Mouse (Mus musculus) cerebellum, adult (tissue): ENCODE results near the gene Pm20d1.

ENCODE experiments used
- ATAC-seq: cut with Nextera tagmentation; 2 replicates; pipeline ENCODE4 v1.9.2; 2017; ENCODE audit warnings: mild to moderate bottlenecking, moderate library complexity, mixed read lengths; ENCODE audit not compliant: insufficient number of reproducible peaks, low FRiP score, low TSS enrichment

Pm20d1 gene

DNA sequence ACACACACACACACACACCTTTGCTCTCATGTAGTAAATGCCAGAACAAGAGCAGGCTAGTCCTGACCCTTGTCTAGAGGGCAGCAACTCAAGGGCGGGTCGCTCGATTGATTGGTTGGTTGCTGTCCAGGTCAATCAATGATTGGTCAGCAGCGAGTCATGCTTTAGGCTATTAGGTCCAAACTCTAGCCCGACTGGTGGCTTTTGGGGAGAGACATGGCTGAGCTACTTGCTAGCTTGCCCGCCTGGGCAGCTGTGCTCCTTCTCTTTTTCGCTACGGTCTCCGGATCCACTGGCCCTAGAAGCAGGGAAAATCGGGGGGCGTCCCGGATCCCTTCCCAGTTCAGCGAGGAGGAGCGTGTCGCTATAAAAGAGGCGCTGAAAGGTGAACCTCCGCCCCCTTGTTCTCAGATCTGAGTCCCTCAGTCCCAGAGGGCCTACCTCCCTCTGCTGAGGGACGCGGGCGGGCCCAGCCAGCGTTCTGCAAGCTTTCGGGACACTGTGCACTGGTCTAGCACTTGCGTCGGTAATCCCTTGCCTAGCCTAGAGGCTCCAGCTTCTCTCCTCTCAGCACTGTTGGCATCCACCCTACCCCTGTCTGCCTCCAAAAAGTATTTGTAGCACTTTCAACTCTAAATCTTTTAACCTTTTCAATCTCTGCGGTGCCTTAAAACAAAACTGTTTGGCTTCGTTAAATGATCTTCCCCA lies at the start of gene Pm20d1:
Pm20d1 (plus strand) TSS at position 180 of the 708 bp plus-strand sequence.
- ATAC-seq = no peak

DNA sequence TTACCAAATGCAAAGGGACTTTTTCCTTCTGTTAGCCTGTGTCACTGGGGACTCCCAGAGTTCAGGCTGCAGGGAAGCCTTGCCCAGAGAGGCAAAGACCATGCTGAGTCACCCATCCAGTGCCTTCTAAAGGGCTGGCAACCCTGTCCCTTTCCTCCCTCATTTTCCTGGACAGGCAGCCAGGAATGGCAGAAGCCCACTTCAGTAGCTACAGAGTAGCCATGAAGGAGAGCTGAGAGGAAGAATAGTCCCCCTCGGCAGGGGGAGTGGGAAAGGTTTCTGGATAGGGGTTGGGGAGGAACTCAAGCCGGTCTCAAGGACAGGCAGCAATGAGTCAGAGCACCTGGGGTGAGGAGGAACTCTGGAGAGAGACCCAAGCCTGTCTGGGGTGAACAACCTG lies 49.4 kb upstream of the Pm20d1 start:
- ATAC-seq = no peak

DNA sequence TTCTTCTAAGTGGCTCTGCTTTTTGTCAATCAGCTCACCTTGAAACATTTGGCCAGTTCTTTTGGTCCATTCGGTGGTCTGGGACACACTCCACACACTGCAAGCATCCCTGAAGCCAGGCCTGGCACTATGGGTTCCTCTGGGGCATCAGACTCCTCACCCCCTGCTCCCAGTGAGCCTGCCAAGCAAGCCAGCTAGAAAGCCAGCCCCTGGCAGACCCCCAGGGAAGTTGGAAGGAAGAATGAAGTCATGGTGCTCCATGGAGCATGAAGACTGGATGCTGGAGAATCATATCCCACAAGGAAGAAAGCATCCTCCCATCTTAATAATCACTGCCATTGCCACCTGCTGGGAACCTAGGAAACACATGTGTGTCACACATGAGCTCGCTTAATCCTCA lies 48.5 kb upstream of the Pm20d1 start:
- ATAC-seq = no peak

DNA sequence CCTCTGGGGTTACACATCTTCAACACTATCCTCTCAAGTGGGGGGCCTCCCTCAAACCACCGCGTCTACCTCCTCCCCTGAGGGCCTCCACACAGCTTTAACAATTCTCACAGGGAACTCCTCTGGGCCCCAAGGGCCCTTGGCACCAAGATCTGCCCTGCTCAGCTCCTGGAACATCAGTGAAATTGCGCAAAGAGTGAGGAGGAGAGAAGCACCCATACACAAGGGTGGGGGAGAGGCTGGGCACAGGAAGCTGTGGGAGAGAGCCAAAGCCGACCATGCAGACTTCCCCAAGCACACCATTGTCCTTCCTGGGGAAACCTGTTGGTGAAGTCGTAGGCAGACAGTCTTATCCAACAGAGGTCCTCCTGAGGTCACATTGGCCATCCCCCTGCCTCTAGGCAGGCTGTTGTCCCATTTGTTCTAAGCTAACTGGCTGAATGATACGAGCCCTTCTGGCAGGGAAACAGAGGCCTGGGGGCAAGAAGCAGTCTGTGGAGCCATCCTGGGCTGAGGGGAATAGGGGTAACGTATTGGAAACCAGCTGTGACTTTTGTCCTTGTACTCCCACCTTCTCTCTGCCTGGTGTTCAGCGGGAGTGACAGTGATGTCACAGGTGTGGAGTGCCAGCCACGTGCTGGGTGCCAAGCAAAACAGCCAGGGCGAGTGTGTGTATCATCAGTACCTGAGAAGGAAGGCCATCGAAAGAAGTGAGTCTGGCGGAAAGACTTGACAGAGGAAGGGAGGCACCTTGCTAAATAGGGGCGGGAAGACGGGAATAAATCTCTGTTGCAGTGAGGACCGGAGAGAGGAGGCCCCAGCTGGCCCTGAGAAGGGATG lies 47.3 kb upstream of the Pm20d1 start:
- ATAC-seq = no peak

DNA sequence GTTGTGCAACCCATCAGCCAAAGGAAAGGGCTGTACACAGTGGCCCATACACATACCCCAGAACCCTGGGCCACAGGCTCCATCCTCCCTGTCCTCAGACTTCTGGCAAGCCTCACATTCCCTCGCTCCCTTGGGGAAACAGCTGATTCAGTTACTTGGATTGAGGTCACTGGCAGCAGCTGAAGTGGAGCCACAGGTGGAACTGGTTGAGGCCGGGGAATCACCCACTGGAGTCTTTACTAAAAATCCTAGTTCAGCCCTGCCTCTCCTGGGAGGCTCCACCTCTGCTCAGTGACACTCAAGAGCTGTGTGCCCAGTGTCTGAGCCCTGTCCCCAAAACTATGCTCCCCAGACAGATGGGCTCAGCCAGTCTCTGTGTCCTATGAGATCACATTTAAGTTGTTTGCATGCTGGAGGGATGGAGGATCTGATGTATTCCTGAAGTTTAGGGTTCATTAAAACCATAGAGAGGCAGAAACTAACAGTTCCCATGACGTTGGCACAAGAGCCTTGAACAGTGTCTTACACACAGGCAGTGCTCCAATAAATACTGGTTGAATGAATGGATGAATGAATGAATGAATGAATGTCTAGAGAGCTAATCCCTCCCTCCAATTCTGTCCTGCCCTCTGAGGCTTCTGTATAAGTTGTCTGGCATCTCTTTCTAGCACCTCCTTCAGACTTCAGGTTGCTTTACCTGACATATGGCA lies 45.8 kb upstream of the Pm20d1 start:
- ATAC-seq = no peak

DNA sequence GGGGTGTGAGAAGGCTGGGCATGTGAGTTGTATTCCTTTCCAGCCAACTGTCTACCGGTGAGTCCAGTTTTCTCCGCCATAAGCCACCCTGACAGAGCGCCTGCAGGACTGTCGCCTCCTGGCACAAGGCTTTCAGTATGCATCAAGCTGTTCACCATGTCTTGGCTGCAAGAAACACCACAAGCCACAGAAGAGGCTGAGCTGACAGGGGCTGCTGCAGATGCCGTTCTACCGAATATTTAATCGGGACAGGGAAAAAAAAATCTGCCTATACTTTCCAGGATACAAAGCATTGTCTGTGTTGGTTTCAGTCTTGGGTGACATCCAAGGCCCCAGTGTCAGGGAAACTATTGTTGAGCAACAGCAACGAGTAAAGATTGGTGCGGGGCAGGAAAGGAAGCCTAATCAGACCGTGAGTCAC lies 45.3 kb upstream of the Pm20d1 start:
- ATAC-seq = peak; percentile 85

DNA sequence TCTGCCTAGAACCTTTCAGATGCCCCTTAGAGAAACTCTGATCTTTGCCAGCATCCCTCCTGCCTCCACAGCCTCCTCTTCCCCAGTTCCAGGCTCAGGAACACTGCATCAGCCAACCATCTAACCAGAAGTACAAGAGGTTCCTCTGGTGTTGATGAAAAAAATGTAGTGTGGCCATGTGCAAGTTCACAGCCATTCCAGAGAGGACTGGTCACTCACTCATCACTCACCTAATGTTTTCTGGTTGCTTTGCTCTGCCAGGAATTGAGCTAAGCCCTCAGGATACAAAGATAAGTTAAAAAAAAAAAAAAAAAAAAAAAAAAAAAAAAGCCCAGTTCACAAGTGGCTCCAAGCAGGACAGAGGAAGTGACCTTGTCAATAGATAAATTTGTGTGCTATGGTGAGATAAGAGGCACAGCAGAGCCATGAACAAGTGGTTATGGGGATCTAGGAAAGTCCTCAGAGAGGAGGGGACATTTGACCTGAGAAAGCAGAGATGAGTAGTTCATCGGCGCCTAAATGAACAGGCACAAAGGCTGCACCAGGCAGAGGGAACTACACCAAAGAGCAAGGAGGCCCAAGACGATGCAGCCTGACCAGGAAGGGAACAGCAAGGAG lies 42.9 kb upstream of the Pm20d1 start:
- ATAC-seq = no peak

DNA sequence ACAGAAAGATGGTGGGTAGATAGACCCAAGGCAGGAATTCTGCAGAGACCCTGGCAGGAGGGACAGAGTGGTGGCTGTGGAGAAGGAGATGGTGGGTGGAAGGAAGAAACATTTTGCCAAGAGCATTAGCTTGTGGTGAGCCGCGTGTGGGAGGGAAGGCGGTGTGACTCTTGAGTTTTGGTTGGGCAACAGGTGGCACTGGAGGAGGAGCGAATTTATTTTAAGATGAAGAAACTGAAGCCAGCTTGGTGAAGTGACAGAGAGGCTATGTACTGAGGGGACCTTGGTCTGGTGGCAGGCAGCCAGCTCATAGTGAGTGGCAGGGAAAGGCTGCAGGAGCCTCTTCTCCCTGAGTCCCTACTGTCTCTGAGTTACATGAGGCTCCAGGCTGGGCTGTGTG lies 42.3 kb upstream of the Pm20d1 start:
- ATAC-seq = no peak

DNA sequence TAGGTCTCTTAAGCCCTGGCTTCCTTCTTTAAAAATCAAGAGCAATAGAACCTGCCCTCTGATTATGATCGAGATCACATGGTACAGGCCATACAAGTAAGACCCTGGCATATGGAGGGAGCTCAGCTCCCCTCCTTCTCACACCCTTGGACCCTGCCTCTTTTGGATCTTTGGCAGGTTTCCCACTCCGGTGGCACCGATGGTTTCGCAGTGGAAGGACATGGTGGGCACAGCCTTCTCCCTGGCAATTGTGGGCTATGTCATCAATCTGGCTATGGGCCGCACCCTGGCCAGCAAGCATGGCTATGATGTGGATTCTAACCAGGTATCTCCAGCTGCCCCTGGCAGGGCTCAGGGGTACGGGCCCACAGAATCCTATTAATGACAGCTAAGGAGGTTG lies 40.0 kb upstream of the Pm20d1 start:
- no peak for ATAC-seq

DNA sequence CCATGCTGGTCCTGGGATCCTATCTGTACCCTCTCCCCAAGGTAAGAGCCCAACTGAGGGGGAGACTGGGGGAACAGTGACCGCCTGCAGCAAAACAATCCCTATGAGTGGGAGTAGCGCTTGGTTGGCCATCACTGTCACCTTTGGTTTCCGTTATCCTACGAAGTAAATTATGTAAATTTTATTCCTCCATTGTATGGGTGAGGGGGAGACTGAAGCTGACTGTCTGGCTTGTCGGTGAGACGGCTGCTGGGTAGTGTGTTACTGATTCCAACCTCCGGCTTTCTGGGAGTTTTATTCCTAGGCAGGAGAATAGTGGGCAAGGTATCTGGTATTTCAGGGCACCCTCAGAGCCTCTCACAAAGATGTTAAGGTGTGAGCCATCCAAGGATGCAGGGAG lies 38.4 kb upstream of the Pm20d1 start:
- ATAC-seq = no peak

DNA sequence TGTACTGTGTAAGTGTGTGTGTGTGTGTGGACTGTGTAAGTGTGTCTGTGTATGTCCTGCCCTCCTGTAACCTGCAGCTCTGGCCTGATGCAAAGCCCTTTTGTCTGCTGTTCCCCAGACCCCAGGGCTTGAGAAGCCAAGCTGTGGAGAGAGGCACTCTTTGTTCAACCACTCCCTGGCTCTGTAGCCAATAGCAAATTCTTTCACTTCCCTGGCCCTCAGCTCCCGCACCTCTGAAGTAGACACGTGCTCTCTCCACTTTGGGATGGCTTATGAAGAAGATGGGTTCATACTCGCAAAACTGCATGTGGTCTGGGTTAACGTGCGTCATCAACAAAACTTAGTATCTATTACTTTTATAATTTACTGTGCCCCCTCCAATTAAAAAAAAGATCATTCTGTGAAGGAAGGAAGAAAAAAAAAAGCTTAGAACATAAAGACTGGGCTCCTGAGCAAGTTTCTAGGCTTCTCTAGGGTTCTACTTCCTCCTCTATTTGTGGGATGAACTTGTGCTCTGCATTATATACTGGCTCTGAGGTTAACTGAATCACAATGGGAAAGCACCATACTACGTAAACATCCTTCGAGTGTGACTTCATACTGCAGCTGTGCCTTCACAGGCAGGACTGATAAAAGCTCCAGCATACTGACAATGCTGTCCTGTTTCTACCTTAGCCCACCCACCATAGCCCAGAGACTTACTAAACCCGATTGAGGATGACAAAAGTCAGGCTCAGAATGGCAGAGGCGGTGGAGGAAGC lies 37.3 kb upstream of the Pm20d1 start:
- no peak for ATAC-seq

DNA sequence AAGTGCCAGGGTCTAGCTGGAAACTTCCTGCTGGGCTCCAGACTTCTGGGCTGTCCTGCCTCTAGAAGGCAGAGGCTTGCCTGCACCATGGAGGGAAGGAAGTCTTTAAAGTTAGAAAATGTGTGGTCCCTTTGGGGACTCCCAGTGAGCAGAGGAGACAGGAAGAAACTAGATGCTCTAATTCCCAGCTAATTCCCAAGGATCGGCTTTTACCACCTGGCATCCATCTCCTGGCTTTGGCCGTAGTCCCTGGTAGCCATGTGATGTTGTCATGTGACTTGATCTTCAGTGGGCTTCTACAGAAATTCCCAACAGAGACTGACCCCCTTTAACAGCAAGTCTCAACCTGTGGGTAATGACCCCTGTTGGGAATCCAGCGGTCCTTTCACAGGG lies 36.8 kb upstream of the Pm20d1 start:
- no peak for ATAC-seq

DNA sequence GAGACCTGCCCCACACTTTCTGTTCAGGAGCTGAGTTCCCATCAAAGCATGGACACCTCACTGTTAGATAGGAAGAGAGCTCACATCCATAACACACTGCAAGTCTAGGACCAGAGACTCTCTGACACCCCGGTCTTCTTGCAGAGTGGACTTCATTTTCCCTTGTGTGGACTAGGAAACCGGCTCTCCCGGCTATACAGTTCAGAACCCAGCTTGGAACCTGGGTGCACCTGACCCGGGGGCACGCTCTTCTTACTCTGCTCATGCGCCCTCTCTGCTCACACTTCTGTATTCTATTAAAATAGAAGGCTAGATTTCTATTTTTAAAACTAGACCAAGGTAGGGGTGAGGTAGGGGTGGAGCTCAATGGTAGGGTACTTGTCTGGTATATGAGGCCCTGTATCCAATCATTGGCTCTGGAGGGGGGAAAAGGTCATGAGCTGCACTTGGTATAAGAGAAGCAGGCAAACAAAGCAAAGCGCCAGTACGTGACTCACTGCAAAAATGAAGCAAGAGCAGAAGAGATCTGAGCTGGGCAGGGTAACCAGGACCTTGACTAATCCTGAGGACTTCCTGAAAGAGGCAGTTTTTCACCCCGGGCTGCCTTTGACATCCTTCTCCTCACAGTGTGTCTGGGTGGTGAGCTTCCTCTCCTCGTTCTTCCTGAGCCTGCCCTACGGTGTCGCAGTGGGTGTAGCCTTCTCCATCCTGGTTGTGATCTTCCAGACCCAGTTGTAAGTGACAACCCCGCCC lies 35.9 kb upstream of the Pm20d1 start:
- no peak for ATAC-seq

DNA sequence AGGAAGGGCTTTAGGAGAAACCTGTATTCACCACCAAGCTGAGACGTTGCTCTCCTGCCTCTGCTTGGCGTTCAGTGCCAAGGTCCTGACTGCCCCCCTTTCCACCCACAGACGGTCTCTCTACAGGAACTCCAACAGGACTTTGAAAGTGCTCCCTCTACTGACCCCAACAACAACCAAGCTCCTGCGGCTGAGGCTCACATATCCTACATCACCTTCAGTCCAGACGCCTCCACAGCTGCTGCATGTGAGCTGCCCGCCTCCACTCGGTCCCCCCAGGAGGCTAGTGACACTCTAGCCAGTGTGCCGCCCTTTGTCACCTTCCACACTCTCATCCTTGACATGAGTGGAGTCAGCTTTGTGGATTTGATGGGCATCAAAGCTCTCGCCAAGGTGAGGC lies 33.5 kb upstream of the Pm20d1 start:
- ATAC-seq = no peak

DNA sequence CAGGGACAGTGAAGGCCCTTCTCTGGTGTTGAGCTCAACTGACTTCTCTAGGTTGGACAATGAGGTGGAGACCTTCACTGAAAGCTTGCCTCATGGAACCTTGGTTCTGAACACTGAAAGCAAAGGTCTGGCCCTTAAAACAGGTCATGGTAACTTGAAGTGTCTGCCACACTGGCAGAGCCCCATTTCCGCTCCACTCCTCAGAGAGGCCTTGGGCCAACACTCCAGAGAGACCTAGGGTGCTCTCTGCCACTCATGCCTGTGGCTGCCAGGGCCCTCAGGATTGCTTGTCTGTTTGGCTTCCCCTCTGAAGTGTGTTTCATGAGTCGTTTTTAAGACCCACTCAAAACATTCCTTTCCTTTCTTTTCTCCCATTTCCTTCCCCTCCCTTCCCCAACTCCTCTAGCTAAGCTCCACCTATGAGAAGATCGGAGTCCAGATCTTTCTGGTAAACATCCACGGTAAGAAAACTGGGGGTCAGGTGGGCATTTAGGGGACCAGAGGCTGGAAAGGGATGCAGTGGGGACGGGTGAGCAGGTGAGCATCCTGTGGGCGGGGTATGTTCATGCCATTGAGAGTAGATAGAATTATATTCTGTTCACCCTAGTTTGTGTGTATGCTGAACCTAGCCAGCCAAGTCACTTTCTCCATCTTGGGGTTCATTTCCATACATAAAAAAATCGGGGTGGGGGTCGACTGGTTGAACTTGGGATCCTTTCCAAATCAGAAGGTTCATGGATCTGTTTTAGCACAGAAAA lies 32.4 kb upstream of the Pm20d1 start:
- no peak for ATAC-seq

DNA sequence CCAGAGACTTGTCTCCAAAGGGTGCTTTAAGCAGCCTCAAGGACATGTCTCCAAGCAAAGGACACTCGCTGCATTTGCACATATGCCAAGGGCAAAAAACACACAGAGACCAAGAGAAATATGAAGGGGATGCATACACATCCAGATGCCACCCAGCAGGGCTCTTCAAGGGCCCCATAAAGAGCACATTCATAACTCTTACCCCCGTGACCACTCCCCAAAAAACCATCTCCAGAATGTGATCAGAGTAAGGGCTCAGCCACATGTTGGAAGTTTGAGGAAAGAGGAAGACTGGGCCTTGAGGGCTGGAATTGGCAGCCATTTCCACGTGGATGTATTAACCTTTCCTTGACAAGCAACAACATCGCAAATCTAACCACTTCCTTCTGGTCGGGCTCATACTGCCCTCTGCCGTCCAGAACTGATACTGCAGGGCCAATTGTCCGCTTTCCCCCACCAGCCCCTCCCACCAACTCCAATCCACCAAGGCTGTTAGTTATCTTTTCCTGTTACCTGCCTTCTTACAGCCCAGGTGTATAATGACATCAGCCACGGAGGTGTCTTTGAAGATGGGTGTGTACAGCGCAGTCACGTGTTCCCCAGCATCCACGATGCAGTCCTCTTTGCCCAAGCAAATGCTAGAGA lies 31.7 kb upstream of the Pm20d1 start:
- ATAC-seq = peak; percentile 42; the same call in 1 of the 2 replicates

DNA sequence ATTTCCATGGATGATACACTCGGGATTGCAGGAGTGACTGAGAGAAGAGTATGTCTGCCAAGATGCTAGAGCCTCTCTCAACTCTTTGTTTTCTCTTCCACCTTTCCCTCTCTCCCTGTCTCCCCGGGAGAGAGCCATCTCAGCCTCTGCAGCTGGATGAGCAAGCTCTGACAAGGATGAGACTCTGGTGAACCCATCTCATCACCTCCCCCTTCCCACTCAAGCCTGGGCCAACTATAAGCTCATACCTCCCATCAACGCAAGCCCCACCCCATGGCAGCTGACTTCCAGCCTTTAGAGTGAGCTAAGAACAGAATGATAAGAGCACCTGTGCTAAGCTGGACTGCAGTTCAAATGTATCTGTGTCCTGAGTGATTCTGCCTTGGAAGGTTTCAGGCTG lies 27.9 kb upstream of the Pm20d1 start:
- no peak for ATAC-seq

DNA sequence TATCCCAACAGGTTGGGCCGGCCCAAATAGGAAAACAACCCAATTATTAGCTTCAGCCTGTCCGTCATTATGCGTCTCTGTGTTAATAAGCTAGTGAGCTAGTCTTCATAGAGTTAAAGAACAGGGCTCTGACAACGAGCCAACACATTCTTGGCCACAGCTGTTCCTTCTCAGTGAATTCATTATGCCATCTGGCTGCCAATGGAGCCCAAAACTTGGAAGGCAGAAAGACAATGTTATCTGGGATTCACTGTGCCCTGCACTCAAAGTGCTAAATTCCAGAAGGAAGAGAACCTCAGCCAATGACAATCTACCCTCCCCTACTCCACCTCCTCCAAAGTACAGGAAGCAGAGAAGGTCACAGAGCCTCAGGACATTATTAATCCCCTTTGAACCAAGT lies 26.5 kb upstream of the Pm20d1 start:
- no peak for ATAC-seq
